Mouse (Mus musculus) thymus, adult 2 months (tissue): ENCODE data around the gene Olfr556.

Experiments used
- CTCF ChIP-seq: fragments of 200-500 bp; IDR thresholded peaks from 2 replicates; pipeline ENCODE4 v1.5.1; 2012; ENCODE audit warnings: mild to moderate bottlenecking, control low read depth, low read length, moderate library complexity, borderline replicate concordance; ENCODE audit not compliant: control insufficient read depth, poor library complexity, insufficient read depth; ENCODE audit errors: extremely low read depth
- POLR2A ChIP-seq: fragments of 200-500 bp; IDR thresholded peaks from 2 replicates; pipeline ENCODE4 v1.6.1; 2012; ENCODE audit warnings: mild to moderate bottlenecking, low read length, control low read depth, moderate library complexity; ENCODE audit not compliant: control insufficient read depth, poor library complexity, insufficient read depth; ENCODE audit errors: extremely low read depth

DNA sequence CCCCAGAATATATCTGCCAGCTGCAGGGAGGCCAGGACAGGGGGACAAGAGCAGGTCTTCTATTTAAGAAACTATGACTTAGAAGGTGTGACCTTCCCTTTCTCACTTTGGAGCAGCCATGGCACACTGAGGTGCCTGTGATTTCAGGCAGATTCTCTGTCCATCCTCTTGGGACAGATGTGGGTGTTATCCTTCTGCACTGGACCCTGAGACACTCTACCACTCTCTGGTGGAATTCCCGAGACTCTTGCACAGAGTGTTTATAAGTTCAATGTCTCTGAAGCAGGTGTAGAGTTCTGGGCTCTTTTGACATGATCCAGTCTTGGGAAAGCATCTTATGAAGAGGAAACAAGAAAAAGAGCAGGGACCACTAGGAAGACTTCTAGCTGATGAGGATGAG lies 26.6 kb upstream of the Olfr556 start, which contains the start of gene Olfr554:
- TF ChIP-seq POLR2A (no peak), CTCF (no peak)
